Mouse (Mus musculus): ENCODE data around the gene Psme1. TPM values are rescaled to one million over a fixed set of nuclear protein-coding genes. Genes with fewer than 3 reads are reported as not detected.

Gene Psme1
- total RNA-seq, 2 experiments from 2014 or later, result 247 to 272 TPM

GRCm38 (mm10) chr14:55567496-55567895 is 10.4 kb upstream of the Psme1 start:
- intact Hi-C loops (cut with DNase I), result no loop called here

GRCm38 (mm10) chr14:55570588-55570987 is 7.3 kb upstream of the Psme1 start:
- no peak for DNase-seq
- intact Hi-C loops (cut with DNase I), result no loop called here

More at GRCm38 (mm10) chr14:55567496-55567895, 10.4 kb upstream of the Psme1 start:
- no peak for DNase-seq

GRCm38 (mm10) chr14:55571760-55572159 is 6.2 kb upstream of the Psme1 start:
- intact Hi-C loops (cut with DNase I), result no loop called here
- no peak for DNase-seq

GRCm38 (mm10) chr14:55575302-55575701 is 2.6 kb upstream of the Psme1 start, which contains the start of gene Fitm1:
Fitm1 (plus strand) TSS chr14:55575617.
- intact Hi-C loops (cut with DNase I), result no loop called here
- DNase-seq, result peak; percentile 82 to 83

- intact Hi-C loops (cut with DNase I), result no loop called here
- DNase-seq, result peak in 1 of 2 experiments; percentile 54
Measured at GRCm38 (mm10) chr14:55575711-55576110, 2.2 kb upstream of the Psme1 start.

- DNase-seq, result peak; percentile 42 to 52
- intact Hi-C loops (cut with DNase I), result no loop called here
Measured at GRCm38 (mm10) chr14:55576376-55576775, 1.5 kb upstream of the Psme1 start.

GRCm38 (mm10) chr14:55578668-55579269 is 846 bp downstream of the Psme1 start:
- peak; percentile 66 to 77 for DNase-seq
- intact Hi-C loops (cut with DNase I), result no loop called here

GRCm38 (mm10) chr14:55579511-55580496 is 1.9 kb downstream of the Psme1 start:
- no peak for DNase-seq
- intact Hi-C loops (cut with DNase I), result no loop called here

GRCm38 (mm10) chr14:55580731-55581130 is 2.8 kb downstream of the Psme1 start:
- intact Hi-C loops (cut with DNase I), result no loop called here
- DNase-seq, result no peak

GRCm38 (mm10) chr14:55581981-55582681 is 4.2 kb downstream of the Psme1 start:
- intact Hi-C loops (cut with DNase I), result no loop called here
- DNase-seq, result no peak

GRCm38 (mm10) chr14:55584303-55584701 is 6.4 kb downstream of the Psme1 start:
- intact Hi-C loops (cut with DNase I), result no loop called here
- no peak for DNase-seq

- peak; percentile 86 for DNase-seq
- intact Hi-C loops (cut with DNase I), result no loop called here
Measured at GRCm38 (mm10) chr14:55584702-55585565, 7.0 kb downstream of the Psme1 start, which contains the start of gene Emc9. Emc9 (minus strand) TSS chr14:55585302.

GRCm38 (mm10) chr14:55585566-55585960 is 7.6 kb downstream of the Psme1 start:
- intact Hi-C loops (cut with DNase I), result no loop called here
- DNase-seq, result peak in 1 of 2 experiments; percentile 25

- intact Hi-C loops (cut with DNase I), result no loop called here
- DNase-seq, result no peak
Measured at GRCm38 (mm10) chr14:55586149-55586548, 8.2 kb downstream of the Psme1 start.

GRCm38 (mm10) chr14:55589271-55589670 is 11.3 kb downstream of the Psme1 start:
- intact Hi-C loops (cut with DNase I), result no loop called here
- no peak for DNase-seq

- no peak for DNase-seq
- intact Hi-C loops (cut with DNase I), result no loop called here
Measured at GRCm38 (mm10) chr14:55589771-55590448, 12.0 kb downstream of the Psme1 start.

GRCm38 (mm10) chr14:55590748-55591330 is 12.9 kb downstream of the Psme1 start, which contains the start of gene Psme2:
Psme2 (minus strand) TSS chr14:55591113.
- intact Hi-C loops (cut with DNase I), result no loop called here
- peak; percentile 96 to 97 for DNase-seq

- intact Hi-C loops (cut with DNase I), result no loop called here
- DNase-seq, result peak; percentile 96
Measured at GRCm38 (mm10) chr14:55591331-55591891, 13.5 kb downstream of the Psme1 start, which contains the start of gene Rnf31. Rnf31 (plus strand) TSS chr14:55591708.

GRCm38 (mm10) chr14:55592226-55592625 is 14.3 kb downstream of the Psme1 start:
- intact Hi-C loops (cut with DNase I), result no loop called here

More at GRCm38 (mm10) chr14:55592226-55592625, 14.3 kb downstream of the Psme1 start:
- DNase-seq, result peak in 1 of 2 experiments; percentile 40
